Mouse (Mus musculus) heart, postnatal 0 days (tissue): ENCODE measurements around the gene Tmem42.

Source experiments
- CTCF ChIP-seq: IDR thresholded peaks from 2 replicates; pipeline ENCODE4 v1.5.1; 2016; ENCODE audit warnings: antibody characterized with exemption, control low read depth, low read depth
- EP300 ChIP-seq: IDR thresholded peaks from 2 replicates; pipeline ENCODE4 v1.6.1; 2016; ENCODE audit warnings: antibody characterized with exemption, low read depth

DNA sequence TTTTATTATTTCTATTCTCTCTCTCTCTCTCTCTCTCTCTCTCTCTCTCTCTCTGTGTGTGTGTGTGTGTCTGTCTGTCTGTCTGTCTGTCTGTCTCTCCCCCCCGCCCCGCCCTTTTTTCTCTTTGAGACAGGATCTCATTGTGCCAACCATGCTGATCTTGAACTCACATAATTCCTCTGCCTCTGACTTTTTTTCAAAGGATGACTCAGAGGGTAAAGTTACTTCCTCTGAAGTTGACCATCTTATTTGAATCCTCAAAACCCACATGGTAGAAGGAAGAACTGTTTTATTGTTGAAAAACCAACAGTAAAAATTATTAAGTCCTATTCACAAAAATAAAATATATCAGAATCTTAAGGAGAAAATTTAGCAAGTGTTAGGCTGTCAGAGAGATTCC lies 16.4 kb upstream of the Tmem42 start:
- TF ChIP-seq EP300 (no peak), CTCF (no peak)
